Mouse (Mus musculus) erythroblast, adult 5-6 weeks (primary cell): Measurements from ENCODE around the gene Ide. TPM values are rescaled to one million over a fixed set of nuclear protein-coding genes. Genes with fewer than 3 reads are reported as not detected.

ENCODE experiments used
- ATAC-seq: replicated peaks from 2 replicates; pipeline ENCODE4 v1.8.0; 2016; ENCODE audit warnings: moderate number of reproducible peaks, mild to moderate bottlenecking, moderate TSS enrichment, inconsistent platforms; ENCODE audit not compliant: poor library complexity, low FRiP score, severe bottlenecking
- total RNA-seq, 2 experiments: library from RNA; stranded (forward) in 1 of 2; stranded (reverse) in 1 of 2; fragments of 150-400 nt in 1 of 2; fragments of 200-764, 138-1000 nt in 1 of 2; gene quantifications; 2 replicates each; pipeline versions ENCODE4 v1.2.3 to v1.2.4; 2015 to 2017; ENCODE audit warnings: low replicate concordance in 2 of 2

Gene Ide
- total RNA-seq, 2 experiments from 2014 or later, result 13.5 to 17.3 TPM

DNA sequence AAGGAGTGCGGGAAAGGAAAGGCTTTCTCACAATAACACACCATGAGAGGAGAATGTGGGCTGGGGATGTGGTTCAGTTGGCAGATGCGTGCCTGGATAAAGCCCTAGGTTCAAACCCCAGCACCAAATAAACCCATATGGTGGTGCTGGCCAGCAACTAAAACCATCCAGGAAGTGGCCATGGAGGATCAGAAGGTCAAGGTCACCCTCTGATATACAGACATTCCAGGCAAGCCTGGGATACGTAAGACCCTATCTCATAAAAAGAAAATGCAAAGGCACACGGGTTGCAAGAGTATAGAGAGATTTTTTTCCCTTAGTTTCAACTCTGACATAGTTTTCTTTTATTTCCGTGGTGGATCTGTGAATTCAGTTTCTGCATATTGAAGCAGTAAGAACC, 3.3 kb upstream of the Ide start:
- ATAC-seq, result no peak

DNA sequence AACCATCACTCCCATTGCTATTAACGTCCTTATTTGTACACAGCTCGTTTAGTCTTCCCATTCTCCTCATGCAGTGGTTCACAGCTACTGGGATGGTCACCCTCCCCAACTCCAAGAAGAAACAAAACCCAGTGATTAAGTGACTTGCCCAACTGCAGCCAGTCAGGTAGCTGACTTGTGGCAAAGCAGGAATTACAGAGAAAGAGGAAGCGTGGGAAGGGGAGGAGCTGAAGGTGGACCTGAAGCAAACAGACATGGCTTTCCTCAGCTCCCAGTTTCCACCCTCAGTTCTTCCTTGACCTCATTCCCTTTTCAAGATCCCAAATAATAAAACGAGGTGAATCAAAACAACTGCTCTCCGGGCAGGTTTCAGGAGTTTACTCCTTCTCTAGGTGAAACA, 2.8 kb upstream of the Ide start:
- ATAC-seq, result no peak

DNA sequence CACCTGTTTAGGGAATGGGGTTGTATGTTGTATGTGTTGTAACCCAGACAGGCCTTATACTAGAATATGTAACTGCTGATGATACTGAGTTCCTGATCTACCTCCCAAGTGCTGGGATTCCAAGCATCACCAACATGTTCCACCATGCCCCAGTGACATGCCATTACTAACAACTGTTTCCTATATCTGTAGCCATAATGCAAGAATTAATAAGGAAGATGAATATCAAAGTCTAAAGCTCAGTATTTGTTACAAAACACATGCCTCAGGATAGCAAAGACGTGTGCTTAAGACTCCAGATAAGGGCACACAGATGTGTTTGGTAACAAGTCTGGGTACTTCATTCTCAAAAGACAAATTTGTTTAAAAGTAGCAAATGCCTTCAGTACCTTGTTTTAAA, 2.3 kb downstream of the Ide start:
- no peak for ATAC-seq

DNA sequence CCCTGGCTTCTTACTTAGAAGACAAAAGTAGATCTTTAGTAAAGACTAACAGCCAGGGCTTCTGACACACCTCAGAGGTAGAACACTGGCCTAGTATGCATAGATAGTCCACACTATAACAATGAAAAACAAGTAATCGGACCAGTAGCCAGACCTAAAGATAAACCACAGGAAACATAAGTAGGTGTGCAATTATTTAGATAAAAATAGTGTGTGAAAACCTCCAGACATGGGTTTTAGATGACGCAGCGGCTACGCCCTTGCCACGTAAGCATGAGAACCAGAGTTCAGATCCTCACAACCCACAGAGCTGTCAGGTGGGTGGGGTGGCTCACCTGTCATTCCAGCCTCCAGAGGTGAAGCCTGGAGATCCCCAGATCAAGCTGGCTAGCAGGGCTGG, 4.3 kb downstream of the Ide start:
- ATAC-seq, result peak; percentile 54

DNA sequence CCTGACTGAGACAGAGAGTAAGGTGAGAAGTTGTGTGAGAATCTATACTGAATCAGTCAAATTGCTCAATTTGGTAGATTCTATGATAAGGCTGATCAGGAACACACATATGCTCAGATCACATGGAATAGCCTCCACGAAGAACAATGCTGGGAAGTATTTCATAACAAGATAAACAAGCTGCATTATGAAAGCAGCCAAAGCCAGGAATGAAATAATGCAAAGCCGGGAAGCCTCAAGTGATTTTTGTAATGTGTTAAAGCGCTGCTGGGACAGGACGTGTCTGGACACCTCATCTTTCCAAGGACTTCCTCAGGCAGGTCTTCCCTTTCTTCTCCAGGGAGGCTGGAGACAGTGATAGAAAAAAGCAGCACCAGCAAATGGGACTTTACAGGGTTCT, 4.9 kb downstream of the Ide start:
- ATAC-seq, result no peak

DNA sequence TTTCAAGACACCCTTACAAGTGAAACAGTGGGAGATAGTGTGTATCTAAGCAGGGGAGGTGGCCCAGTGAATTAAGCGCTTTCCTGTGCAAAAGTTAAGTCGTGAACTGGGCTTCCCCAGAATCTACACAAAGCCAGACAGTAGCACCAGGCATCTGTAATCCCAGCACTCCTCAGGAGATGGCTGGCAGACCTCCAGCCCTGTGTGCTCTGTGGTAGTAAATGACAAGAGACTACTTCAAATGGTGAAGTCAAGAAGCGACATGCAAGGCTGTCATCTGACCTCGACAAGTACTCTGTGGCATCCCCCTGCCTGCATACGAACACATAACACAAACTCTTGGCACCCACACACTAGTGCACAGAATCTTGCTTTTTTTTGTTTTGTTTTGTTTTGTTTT, 10.4 kb downstream of the Ide start:
- 0 out of 2 replicates have a peak, but pooled peaks have one; percentile 28 for ATAC-seq

DNA sequence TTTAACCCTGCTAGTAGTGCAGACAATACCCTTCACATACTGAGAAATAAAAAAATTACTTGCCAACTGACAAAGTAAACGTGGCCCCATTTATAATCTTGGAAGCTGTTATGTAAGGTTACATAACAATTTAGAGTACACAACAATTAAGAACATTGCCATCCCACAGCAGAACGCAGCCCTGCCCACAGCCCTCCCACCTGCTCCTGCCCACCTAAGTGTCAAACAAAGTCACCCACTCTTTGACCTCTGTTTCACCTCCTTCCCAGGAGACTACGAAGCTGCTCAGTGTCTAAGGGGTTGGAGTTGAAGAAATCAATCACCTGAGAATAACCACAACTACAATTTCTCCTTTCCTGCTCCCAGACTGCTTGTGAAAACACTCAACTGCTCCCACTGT, 14.1 kb downstream of the Ide start:
- ATAC-seq, result no peak

DNA sequence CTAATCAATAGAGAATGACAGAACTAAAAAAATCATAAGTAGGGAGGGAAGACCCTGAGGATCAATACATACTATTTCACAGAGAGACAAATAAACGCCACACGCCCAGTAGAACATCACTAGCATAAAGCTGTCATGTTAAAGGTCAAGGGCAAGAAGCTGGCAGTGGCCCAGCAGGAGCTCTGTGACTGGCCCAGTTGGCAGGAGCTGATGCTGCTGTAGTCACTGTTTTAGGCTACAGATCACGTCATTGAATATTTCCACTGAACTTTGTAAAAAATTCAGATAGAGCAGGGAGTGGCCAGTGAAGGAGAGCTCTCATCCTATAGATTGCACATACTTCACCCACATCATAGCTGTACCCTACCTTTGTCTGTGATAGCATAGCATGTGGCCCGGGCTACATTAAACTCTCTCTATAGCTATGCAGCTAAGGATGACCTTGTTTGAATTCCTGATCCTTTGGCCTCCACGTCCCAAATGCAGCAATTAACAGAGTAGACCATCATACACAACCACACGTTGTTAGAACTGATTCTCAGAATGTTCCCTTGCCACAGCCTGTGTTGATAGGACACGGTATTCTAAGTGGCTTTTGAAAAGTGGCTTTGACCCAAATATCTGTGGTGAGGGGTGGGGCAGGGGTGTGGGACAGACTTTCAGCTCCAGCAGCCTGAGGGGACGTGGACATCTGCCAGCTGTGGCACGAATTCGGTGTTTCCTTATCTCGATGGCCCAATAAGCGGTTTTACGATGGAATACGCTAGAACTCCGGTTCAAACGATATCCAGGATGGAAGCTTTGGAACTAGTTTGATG, 16.6 kb downstream of the Ide start:
- ATAC-seq, result peak; percentile 66

DNA sequence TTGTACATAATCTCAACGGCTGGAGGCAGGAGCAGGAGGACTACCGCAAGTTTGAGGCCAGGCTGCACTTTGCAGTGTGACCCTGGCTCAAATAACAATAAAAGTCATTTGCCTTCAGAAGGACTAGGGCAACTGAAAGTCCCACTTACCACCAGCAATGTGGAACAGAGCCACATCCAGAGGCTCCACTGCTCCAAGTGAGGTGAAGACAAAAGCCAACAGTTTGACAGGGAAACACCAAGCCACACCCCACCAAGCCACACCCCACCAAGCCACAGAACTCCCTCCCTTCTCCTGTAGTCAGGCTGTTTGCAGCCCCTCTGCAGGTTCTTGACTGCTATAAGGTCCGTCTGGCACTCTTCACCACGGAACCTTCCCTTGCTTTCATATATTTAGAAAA, 20.3 kb downstream of the Ide start:
- ATAC-seq, result no peak

DNA sequence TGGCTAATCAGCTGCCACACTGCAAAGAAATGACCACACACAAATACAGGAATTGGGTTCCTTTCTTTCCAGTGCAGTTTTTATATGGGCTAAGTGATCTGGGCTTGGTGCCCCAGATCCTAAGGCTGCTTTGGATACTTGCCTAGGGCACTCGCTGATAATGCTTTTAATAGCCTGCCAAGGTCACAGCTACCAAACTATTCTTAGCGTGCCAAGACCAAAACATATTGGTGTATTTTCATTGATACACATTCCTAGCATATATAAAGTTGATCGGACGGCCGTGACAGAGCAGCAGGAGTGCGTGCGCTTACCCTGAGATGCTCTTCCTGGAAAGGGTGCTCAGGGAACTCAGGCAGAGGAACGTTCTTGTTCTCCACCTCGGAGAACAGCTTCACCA, 22.6 kb downstream of the Ide start:
- no peak for ATAC-seq

DNA sequence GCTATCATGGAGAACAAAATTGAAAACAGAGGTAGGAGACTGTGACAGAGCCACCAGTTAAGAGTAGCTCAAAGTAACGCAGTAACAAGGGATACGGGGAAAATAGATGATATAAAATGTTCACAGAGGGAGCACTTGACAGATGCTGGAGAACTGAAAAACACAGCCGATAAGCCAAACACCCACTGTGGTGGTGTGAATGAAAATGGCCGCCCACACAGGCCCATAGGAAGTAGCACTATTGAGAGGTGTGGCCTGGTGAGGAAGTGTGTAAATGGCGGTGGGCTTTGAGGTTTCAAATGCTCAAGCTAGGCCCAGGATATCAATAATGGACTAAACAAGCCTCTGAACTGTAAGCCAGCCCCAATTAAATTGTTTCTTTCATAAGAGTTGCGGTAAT, 26.2 kb downstream of the Ide start:
- no peak for ATAC-seq

DNA sequence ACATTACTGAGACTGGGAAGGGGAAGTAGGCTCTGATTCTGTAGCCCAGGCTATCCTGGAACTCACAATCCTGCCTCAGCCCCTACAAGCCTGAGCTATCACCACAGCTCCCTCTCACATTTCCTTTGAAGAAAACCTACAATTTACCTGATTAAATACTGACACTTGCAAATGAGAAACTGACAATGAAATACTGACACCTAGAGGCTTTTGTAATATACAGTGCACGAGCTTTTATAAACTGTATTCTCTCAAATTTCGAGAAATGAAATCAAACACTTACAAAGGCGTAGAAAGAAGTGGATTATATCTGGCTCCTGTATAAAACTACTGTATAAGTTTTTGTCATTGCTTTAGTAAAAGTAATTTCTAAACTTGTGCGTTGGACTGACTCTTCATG, 27.5 kb downstream of the Ide start:
- ATAC-seq, result no peak

DNA sequence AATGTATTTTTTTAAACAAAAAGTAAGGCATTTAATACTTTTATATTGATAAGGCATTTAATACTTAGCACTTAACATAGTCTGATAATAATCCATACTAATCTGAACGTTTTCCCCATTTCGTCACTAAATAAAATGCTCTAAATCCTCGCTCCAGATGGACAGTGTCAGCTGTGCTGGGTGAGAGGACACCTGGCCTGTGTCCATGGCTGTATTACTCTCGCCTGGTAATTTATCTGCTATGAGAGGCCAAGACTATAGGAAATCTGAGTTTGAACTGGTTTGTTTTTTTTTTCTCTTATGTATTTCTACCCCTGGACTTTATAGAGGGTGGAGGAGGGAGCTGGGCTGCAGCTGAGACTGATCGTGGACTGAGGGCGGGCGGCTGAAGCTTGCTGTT, 28.7 kb downstream of the Ide start:
- no peak for ATAC-seq

DNA sequence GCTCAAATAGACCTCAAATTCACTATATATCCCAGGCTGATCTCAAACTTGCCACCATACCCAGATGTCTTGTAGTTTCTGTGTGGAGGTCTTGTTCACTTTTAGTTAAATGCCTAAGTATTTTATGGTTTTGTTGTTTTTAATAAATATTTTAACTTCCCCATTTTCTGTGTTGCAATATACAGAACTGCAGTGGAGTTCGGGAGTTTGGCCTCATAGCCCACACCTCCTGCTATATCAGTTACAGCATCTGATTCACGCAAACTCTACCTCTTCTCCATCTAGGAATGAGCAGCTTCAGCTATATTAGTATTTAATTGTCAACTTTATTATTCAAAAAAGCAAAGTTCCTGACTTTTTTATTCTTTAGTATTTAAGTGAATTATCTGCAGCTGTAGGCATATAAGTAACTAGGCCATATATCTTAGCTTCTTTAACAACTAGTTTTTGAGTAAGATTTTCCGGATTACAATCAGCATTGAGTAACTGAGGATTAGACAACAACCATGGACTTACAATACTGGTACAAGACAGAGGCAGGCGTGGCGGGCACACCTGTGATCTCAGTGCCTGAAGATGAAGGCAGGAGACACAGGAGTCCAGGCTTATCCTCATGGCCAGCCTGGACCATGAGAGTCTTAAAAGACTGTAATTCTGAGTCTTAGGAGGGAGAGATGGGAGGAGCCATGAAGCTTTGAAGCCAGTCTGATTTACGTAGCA, 29.7 kb downstream of the Ide start:
- no peak for ATAC-seq

DNA sequence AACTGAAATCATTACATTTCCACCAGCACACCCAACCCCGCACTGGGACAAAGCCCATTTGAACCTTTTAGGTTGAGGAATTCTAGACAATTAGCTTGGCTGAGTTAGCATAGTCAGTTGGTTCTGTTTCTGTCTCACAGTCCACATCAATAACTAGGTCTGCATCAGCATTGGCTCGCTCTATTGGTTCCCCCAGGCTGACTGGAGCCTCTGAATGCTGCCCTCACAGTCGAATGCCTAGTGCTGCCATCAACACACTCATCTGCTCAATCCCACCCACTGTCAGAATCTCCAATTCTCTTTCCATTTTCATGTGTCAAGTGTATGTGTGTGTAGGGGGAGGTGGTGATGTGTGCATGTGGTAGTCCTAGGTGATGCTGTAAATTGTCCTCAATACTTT, 31.5 kb downstream of the Ide start:
- no peak for ATAC-seq

DNA sequence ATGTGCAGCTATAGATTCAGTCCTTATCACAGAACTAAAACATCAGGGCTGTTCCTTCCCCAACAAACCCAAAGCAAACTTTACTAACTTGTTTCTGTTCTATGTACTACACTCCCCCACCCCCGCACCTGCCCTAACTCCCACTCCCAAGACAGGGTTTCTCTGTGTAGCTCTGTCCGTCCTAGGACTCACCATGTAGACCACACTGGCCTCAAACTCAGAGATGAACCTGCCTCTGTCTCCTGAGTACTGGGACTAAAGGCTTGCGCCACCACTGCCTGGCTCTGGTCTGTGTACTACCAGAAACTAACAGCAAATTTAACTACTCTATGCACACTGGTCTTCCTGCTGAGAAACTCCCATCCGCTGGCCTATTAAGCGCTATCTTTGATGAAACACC, 32.8 kb downstream of the Ide start:
- no peak for ATAC-seq

DNA sequence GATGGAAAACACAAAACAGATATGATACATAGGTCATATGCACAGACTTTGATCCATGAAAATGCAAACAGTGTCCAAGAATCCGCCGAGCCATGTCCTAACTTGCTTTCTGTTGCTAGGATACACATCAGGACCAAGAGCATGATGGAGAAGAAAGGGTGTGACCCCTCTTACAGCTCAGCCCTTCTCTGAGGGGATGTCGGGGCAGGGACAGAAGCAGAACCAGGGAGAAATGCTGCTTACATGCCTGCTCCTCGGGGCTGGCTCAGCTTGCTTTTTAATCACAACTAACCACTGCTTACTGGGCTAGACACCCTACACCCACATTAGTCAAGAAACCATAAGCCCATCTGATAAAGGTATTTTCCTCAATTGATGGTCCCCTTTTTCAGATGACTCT, 33.6 kb downstream of the Ide start:
- 0 out of 2 replicates have a peak, but pooled peaks have one; percentile 24 for ATAC-seq

DNA sequence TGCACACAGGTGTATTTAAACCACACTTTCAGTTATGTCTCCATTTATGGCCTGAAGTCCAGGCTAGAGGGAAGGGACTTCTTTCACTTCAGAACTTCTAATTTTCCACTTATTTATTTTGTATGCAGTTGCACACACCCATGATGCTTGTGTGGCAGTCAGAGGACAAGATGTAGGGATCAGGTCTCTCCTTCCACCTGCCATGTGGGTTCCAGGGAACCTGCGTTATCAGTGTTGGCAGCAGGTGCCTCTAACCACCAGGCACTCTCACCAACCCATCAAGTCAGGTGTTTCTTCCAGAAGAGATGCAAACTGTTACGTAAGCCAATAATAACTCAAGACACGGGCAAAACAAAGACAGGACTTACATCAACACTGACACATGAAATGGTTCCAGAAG, 35.9 kb downstream of the Ide start:
- ATAC-seq, result no peak

DNA sequence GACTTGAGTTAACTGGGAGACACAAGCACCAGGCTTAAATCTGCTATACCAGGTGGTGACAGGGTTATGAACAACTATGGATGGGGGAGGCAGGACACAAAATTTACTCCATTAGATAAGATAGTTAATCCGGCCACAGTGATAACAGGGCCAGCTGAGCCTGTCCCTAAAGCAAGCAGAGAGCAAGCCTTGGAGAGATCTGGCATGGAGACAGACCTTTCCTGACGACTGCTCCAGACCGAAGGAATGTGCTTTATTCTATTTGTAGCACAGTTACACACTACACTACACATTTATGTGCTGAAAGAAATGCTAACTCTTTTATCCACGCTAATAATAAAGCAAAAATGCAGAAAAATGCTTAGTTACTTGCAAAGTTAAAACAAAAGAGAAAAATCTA, 46.0 kb downstream of the Ide start:
- no peak for ATAC-seq

DNA sequence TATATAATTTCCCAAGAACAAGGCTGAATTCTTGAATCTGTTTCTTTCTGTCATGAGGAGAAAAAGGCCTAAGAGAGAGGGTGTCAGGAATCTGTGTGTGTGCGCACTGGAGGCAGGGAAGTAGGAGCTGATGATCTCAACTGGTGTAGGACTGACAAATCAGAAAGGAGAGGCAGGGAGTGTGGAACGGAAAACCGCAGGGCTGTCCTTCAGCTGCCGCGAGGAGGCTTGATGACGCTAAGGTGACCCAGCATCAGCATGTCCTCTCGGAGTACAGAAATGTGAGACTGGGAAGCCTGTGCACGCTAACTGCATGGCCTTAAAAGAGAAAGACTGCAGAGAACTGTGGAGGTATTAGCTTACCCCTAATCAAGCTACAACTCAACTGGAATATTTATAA, 46.7 kb downstream of the Ide start:
- ATAC-seq, result no peak

DNA sequence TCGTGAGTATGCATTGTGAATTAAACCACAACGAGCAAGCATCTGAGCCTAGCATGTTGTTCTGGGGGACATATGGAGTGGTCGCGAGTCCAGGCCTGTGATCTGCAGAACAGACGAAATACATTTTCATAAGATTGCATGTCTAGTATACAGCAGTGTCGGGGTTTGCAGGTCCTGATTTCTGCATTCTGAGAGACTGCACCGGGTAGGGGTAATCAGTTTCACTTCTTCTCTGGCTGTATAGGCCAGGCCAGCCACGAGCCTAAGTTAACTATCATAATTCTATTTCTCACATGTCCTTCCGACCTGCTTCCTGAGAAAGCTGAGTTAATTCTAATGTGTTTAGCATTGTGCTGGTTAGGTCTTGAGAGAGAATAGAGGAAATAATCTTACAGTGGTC, 52.9 kb downstream of the Ide start:
- no peak for ATAC-seq

DNA sequence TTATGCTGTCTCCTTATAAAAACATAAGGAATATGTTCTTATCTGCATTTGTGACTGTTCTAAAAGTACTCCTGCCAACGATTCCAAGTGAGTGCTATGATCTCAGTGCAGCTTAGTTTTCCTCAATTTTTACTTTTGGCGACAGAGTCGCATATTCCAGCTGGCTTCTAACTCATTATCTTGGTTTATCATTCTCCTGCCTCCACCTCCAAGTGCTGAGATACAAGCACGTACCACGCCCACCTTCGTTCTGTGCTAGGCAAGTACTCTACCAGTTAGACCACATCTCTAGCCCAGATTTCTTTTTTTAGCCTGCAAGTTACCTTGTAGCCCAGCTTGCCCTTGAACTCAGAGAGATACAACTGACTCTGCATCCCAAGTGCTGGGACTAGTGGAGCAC, 54.5 kb downstream of the Ide start:
- no peak for ATAC-seq
